Mouse (Mus musculus): ENCODE measurements around the gene Thsd7b. TPM values are rescaled to one million over a fixed set of nuclear protein-coding genes. Genes with fewer than 3 reads are reported as not detected.

Gene Thsd7b
- total and polyA plus RNA-seq, 3 experiments = 0.08 to 0.23 (median 0.12) TPM

DNA sequence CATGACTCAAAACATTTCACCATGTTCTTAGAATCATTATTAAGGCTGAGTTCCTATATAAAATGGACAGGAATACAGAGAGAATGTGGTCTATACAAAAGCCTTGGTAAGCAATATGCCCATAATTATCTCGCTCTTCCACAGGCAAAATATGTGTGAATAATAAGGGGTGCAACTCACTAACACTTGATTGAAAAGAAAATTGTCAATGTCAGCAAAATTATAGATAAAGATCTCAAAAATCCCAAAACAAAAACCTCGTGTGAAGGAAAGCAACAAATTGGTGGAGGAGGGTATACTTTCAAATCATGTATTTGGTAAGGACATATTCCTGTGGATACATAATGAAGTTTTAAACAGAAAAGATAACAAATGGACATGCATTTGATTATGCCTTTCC is 810.7 kb downstream of the Thsd7b start:
- Histone ChIP-seq H3K27me3 (ENCODE audit: control insufficient read depth, insufficient read depth, low read length) (no peaks in the 10 kb centered on the region), H3K4me3 (no peak overlapping the region), H3K79me2 (replicated peaks; ENCODE audit: control insufficient read depth, insufficient read depth, low read length) (no peaks in the 10 kb centered on the region), H3K9ac (ENCODE audit: low read depth, low read length) (no peak overlapping the region), H3K4me1 (ENCODE audit: control insufficient read depth, insufficient read depth, low read length) (no peaks in the 10 kb centered on the region), H3K27ac (no peak overlapping the region), H3K36me3 (ENCODE audit: control insufficient read depth, insufficient read depth, low read length) (no peaks in the 10 kb centered on the region)
- WGBS = 61% methylated on average over 2 of the region's 2 CpGs
- DNase-seq = no peak
- intact Hi-C loops (cut with DNase I) = no loop called here
- no peak for TF ChIP-seq POLR2A (IDR thresholded peaks at IDR 0.05; ENCODE audit: insufficient read depth, low read depth, low read length)
- no peak for TF ChIP-seq EP300 (IDR thresholded peaks at IDR 0.05; ENCODE audit: insufficient read depth, low read depth, low read length)
- no peak for TF ChIP-seq CTCF (IDR thresholded peaks at IDR 0.05)

DNA sequence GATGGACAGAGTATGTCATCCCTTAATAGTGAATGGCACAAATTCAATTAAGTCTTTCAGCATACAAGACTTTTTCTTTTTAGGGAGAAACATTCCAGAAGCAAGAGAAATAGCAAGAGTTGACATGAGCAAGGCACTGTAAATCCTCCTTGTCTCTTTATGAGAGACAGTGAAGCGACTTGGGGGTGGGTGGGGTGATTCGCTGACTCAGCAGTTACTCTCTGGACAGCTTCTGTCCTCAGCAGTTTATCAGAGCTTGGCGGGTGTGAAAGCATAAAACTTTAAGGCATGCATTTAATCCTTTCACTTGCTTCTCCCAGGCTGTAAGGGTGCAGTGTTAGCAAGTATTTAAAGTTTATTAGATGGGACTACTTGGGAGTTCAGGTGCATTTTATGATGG is 812.1 kb downstream of the Thsd7b start:
- WGBS = 51% methylated on average over 3 of the region's 3 CpGs
- Histone ChIP-seq H3K4me1 (ENCODE audit: control insufficient read depth, insufficient read depth, low read length) (no peaks in the 10 kb centered on the region), H3K4me3 (no peak overlapping the region), H3K36me3 (ENCODE audit: control insufficient read depth, insufficient read depth, low read length) (no peaks in the 10 kb centered on the region), H3K9ac (ENCODE audit: low read depth, low read length) (no peak overlapping the region), H3K79me2 (replicated peaks; ENCODE audit: control insufficient read depth, insufficient read depth, low read length) (no peaks in the 10 kb centered on the region), H3K27ac (no peak overlapping the region), H3K27me3 (ENCODE audit: control insufficient read depth, insufficient read depth, low read length) (no peaks in the 10 kb centered on the region)
- DNase-seq = no peak
- TF ChIP-seq CTCF (IDR thresholded peaks at IDR 0.05) (no peak), POLR2A (IDR thresholded peaks at IDR 0.05; ENCODE audit: insufficient read depth, low read depth, low read length) (no peak), EP300 (IDR thresholded peaks at IDR 0.05; ENCODE audit: insufficient read depth, low read depth, low read length) (no peak)
- intact Hi-C loops (cut with DNase I) = no loop called here

DNA sequence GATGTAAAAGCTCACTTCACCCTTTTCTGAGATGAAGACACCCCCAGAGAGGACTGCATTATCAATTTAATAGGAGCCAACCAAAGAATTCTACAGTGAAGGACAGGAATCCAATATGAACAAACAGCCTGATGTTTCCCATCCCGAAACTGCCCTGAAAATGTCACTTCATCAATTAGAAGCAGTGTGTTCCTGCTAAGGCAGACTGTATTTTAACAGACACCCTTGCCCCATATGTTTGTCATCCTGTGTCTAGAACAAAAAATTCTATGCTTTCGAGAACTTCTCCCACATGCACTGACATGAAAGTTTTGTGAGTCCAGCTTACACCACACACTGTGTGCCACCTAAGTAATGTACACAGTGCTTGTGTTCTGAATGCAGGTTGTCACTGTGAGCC is 812.8 kb downstream of the Thsd7b start:
- Histone ChIP-seq H3K79me2 (replicated peaks; ENCODE audit: control insufficient read depth, insufficient read depth, low read length) (no peaks in the 10 kb centered on the region), H3K27ac (no peak overlapping the region), H3K36me3 (ENCODE audit: control insufficient read depth, insufficient read depth, low read length) (no peaks in the 10 kb centered on the region), H3K9ac (ENCODE audit: low read depth, low read length) (no peak overlapping the region), H3K4me3 (no peak overlapping the region), H3K4me1 (ENCODE audit: control insufficient read depth, insufficient read depth, low read length) (no peaks in the 10 kb centered on the region), H3K27me3 (ENCODE audit: control insufficient read depth, insufficient read depth, low read length) (no peaks in the 10 kb centered on the region)
- 74% methylated on average over 2 of the region's 2 CpGs for WGBS
- intact Hi-C loops (cut with DNase I) = no loop called here
- DNase-seq = no peak
- TF ChIP-seq CTCF (IDR thresholded peaks at IDR 0.05) (no peak), EP300 (IDR thresholded peaks at IDR 0.05; ENCODE audit: insufficient read depth, low read depth, low read length) (no peak), POLR2A (IDR thresholded peaks at IDR 0.05; ENCODE audit: insufficient read depth, low read depth, low read length) (no peak)

GRCm38 (mm10) chr1:130099227-130099626 is 826.1 kb downstream of the Thsd7b start:
- Histone ChIP-seq H3K9ac (ENCODE audit: low read depth, low read length) (no peak overlapping the region), H3K4me1 (ENCODE audit: control insufficient read depth, insufficient read depth, low read length) (no peaks in the 10 kb centered on the region), H3K79me2 (replicated peaks; ENCODE audit: control insufficient read depth, insufficient read depth, low read length) (no peaks in the 10 kb centered on the region), H3K4me3 (no peak overlapping the region), H3K27me3 (ENCODE audit: control insufficient read depth, insufficient read depth, low read length) (no peaks in the 10 kb centered on the region), H3K27ac (no peak overlapping the region), H3K36me3 (ENCODE audit: control insufficient read depth, insufficient read depth, low read length) (no peaks in the 10 kb centered on the region)
- 26% methylated on average over 2 of the region's 2 CpGs for WGBS
- TF ChIP-seq EP300 (IDR thresholded peaks at IDR 0.05; ENCODE audit: insufficient read depth, low read depth, low read length) = no peak
- TF ChIP-seq CTCF (IDR thresholded peaks at IDR 0.05) = no peak
- TF ChIP-seq POLR2A (IDR thresholded peaks at IDR 0.05; ENCODE audit: insufficient read depth, low read depth, low read length) = no peak
- no peak for DNase-seq
- intact Hi-C loops (cut with DNase I) = no loop called here

GRCm38 (mm10) chr1:130112580-130113314 is 839.6 kb downstream of the Thsd7b start:
- H3K79me2 ChIP-seq (replicated peaks; ENCODE audit: control insufficient read depth, insufficient read depth, low read length) = no peaks in the 10 kb centered on the region
- H3K4me3 ChIP-seq = no peak overlapping the region
- no peaks in the 10 kb centered on the region for H3K36me3 ChIP-seq (ENCODE audit: control insufficient read depth, insufficient read depth, low read length)
- no peak for DNase-seq
- H3K9ac ChIP-seq (ENCODE audit: low read depth, low read length) = no peak overlapping the region
- intact Hi-C loops (cut with DNase I) = no loop called here
- no peaks in the 10 kb centered on the region for H3K4me1 ChIP-seq (ENCODE audit: control insufficient read depth, insufficient read depth, low read length)
- H3K27ac ChIP-seq = no peak overlapping the region
- no peaks in the 10 kb centered on the region for H3K27me3 ChIP-seq (ENCODE audit: control insufficient read depth, insufficient read depth, low read length)
- WGBS = 10% methylated on average over 1 of the region's 1 CpGs
- TF ChIP-seq CTCF (IDR thresholded peaks at IDR 0.05) (no peak), POLR2A (IDR thresholded peaks at IDR 0.05; ENCODE audit: insufficient read depth, low read depth, low read length) (no peak), EP300 (IDR thresholded peaks at IDR 0.05; ENCODE audit: insufficient read depth, low read depth, low read length) (no peak)

- no peak for DNase-seq
- Histone ChIP-seq H3K4me3 (no peak overlapping the region), H3K4me1 (ENCODE audit: control insufficient read depth, insufficient read depth, low read length) (no peaks in the 10 kb centered on the region), H3K27me3 (ENCODE audit: control insufficient read depth, insufficient read depth, low read length) (no peaks in the 10 kb centered on the region), H3K36me3 (ENCODE audit: control insufficient read depth, insufficient read depth, low read length) (no peaks in the 10 kb centered on the region), H3K27ac (no peak overlapping the region), H3K79me2 (replicated peaks; ENCODE audit: control insufficient read depth, insufficient read depth, low read length) (no peaks in the 10 kb centered on the region), H3K9ac (ENCODE audit: low read depth, low read length) (no peak overlapping the region)
- intact Hi-C loops (cut with DNase I) = no loop called here
- 82% methylated on average over 2 of the region's 2 CpGs for WGBS
- TF ChIP-seq POLR2A (IDR thresholded peaks at IDR 0.05; ENCODE audit: insufficient read depth, low read depth, low read length) (no peak), CTCF (IDR thresholded peaks at IDR 0.05) (no peak), EP300 (IDR thresholded peaks at IDR 0.05; ENCODE audit: insufficient read depth, low read depth, low read length) (no peak)
Measured at GRCm38 (mm10) chr1:130113549-130113948, 840.4 kb downstream of the Thsd7b start.
